Mouse (Mus musculus) left cerebral cortex, postnatal 4 days (tissue): ENCODE results near the gene Nhsl1. TPM values are rescaled to one million over a fixed set of nuclear protein-coding genes. Genes with fewer than 3 reads are reported as not detected.

Source experiments
- DNase-seq: peaks from one replicate; pipeline ENCODE4 v3.0.0-alpha.2; 2022
- intact Hi-C: fragments of 180-260 bp; cut with DNase I; formaldehyde crosslinking; loops from one replicate; pipeline ENCODE4 v1.15.1; 2025
- total RNA-seq, 2 experiments: library from RNA; stranded (reverse); gene quantifications; 2 replicates each; pipeline ENCODE4 v1.2.3; 2021

Gene Nhsl1
- 10 to 100 TPM; 27.5 to 27.9 TPM for total RNA-seq

DNA sequence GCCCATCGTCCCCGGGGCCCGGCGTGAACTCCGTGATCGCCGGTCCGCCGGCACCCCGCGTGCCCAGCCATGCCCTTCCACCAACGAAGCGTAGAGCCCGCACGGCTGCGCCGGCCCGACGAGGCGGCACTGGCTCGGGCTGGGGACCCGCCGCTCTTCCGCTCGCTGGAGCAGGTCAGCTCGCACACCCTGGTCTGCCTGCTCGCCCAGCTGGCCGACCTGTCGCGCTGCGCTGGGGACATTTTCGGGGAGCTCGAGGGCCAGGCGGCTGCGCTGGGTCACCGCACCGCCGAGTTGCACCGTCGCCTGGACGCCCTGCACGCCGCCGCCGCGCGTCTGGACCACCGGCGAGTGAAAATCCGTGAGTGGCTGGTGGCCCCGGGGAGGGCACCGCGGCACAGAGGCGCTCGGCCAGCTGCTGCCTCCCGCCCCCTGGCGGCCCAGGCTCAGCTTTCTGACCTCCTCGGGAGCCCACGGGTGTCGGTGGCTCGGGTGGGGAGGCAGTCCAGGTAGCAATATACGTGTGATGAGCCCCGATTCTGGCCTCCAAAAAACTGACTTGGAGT is at the start of gene Nhsl1:
TSS of gene Nhsl1 (plus strand) at position 70 of the 566 bp plus-strand sequence.
- peak; percentile 64 for DNase-seq
- intact Hi-C loops: no loop called here

DNA sequence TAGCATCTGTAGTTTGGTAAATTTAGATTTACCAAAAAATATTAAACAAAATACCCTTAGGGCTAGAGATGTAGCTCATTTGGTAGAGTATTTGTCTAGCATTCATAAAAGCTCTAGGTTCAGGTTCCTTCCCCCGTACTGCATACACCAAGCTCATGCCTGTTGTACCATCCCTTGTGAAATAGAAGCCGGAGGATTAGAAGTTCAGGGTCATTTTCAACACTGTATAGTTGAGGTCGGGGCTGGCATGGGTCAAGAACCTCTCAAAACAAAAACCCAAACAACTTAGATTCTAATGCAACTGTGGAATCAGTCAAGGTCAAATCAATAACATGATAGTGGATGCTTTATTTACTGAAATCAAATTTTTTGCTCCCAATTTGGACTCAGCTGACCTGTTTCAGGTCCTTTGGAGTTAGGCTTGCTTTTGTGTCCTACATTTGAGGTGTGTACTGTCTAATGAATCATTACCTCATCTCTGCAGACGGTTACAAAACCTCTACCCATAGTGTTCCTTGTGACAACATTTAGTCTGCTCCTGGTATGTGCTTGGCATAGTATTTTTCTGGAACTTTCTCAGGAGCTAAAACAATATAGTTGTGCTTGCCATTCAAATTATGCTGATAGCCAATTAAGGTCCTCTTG is 42.6 kb upstream of the Nhsl1 start:
- intact Hi-C loops: no loop called here

DNA sequence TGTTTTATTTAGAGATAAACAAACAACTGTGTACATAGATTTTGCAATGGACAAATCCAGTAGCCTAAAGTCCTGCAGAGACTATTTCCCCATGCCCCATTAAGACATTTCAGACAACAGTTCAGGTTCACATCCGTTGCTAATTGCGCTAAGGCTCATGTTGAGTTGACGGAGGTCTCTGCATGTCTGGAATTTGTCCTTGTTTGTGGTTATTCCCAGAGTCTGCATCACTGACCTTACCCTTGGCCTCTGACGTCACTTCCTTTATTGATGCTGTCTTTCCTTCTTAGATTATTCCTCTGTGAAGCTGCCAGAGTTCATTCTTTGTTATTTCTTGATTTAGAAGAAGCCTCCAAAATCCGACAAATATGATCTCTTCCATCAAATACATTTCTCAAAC is 34.8 kb upstream of the Nhsl1 start:
- intact Hi-C loops: no loop called here
- no peak for DNase-seq

More for the DNA sequence above, 42.6 kb upstream of the Nhsl1 start:
- DNase-seq: no peak

DNA sequence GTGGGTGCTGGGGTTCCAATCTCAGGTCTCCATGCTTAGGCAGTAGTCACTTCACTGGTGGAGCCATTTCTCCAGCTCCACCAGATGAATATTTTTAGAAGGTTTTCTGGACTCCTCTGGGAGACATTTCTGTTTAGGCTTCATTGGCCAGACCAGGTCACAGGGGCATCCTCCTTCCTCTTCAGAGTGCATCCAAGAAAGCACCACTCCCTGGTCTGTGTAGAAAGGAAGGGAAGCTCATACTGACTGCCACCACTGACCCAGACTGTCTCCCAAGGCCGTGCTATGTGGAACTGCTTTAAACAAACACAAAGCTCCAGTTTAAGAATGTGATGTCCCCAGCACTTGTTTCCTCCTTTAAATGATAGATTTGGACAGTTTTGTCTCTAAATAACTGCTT is 29.3 kb upstream of the Nhsl1 start:
- intact Hi-C loops: no loop called here

DNA sequence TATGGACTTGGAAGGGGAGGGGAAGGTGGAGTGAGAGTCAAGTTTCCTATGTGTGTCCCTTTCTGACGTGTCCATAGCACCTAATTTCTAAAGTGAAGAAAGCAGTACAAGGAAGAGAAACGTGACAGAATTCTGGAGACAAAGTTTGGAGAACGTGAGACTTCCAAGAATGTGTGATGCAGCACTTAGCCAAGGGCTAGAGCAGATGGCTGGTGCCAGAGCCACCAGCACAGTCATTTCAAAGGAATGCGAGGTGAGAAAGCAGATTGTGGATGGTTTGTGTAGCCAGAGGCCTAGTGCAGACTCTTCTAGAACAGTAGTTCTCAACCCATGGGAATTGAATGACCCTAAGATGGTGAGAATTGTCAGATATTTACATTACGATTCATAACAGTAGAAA is 13.7 kb upstream of the Nhsl1 start:
- DNase-seq: no peak

More for the DNA sequence above, 29.3 kb upstream of the Nhsl1 start:
- DNase-seq: no peak

DNA sequence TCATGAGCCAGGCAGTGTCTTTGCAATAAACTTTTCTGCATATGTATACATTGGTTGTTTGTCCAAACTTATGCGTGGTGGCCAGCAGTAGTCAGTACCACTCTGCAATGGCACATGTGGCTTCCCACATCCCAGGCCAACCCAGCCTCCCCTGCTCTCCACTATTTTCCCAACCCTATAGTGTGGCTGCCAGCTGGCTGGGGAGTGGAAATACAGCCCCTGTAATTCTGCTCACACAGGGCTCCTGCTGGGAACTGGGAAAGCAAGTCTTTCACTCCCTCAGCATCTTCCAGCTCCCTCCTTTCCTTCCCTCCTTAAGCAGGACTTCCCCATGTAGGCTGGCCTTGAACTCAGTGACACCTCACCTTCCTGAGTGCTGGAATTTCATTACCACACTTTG is 3.7 kb upstream of the Nhsl1 start:
- peak; percentile 62 for DNase-seq
- intact Hi-C loops: no loop called here

More for the DNA sequence above, 13.7 kb upstream of the Nhsl1 start:
- intact Hi-C loops: no loop called here

DNA sequence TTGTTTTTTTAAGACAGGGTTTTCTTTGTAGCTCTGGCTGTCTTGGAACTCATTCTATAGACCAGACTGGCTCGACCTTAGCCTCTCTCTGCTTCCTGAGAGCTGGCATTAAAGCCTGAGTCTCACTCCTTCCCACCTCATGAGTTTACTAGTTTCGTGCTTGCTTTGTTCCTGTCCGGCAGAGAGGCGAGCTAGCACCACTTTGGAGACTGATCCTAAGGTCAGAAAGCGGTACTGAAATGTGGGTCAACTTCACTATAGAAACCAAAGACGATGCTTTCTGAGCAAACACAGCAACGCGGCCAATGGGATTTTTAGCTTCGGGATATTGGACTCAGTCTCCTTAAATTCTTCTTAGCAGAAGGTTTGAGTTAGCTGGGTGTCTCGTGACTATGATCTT is 1.3 kb upstream of the Nhsl1 start:
- no peak for DNase-seq
- intact Hi-C loops: no loop called here

DNA sequence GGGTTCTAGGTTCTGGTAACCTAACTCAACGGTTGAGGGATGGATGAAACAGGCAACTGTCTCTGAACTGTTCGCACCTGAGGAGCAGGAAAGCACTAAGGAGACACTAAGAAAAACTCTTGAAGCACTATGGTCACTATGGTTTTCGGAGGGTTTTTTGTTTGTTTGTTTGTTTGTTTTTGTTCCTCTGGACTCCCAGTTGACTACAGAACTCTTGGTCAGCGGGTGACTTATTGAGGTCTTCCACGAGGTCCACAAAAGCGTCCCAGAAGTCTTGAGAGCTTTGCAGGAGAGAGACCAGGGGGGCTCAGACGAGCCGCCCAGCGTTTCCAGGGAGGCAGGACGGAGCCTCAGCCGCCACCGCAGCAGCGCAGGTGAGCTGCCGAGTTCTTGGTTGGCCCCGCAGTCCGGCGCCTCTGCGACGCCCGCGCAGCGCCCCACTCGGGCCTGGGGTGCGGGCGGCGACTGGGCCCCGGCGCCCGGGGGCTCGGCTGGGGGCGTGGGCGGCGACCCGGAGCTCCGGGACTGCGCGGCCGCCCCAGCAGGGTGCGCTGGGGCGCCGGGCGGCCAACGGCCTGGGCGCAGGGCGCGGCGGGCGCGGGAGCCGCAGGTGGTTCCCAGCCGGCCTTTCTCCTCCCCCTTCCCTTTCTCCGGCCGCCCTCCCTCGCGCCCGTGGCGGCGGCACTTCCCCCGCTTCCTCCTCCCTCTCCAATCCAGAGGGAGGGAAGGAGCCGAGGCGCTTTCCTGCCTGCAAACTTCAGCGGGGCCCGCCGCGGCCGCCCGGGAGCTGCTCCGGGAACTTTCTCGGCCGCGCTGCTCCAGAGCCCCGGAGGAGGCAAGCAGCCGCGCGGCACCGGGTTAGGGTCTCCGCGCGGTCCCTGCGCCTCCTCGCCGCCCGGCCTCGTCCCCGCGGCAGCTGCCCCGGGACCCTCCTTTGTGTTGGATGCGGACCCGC is 547 bp upstream of the Nhsl1 start:
- peak; percentile 65 for DNase-seq
- intact Hi-C loops: no loop called here

DNA sequence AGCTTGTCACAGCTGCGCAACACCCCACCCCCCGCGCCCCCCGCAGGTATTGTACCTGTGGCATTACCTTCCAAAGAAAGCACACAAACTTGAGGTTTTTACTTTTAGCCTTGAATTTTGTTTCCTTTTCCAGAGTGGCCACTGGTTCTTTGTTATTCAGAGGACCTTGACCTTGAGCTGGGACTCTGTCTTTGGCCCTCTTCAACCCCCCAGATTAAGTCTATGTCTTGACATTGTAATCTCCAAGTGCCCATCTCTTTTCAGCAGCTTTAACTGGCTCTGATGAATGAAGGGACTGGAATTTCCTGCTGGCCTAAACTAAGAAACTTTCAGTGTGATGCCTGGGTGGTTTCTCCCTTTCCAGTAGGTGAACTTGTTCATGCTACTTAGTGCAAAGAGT is 906 bp downstream of the Nhsl1 start:
- intact Hi-C loops: no loop called here
- DNase-seq: no peak

DNA sequence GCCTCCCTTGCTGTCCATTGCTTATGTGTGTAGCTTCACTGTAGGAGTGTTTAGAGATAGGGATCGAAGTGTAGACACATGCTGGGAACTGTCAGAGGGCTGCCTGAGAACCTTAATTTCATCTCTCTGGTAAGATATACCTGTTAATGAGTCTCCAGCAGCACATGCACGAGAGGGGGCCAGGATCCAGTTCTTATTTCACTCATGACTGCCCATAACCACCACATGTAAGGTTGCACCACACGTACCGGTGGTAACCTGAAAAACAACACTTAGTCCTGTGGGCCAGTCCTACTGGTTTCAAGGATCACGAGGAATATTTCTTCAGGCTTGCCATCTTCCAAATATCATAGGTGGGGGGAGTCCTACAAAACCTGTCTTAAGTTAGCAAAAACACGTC is 3.1 kb downstream of the Nhsl1 start:
- no peak for DNase-seq
- intact Hi-C loops: no loop called here

DNA sequence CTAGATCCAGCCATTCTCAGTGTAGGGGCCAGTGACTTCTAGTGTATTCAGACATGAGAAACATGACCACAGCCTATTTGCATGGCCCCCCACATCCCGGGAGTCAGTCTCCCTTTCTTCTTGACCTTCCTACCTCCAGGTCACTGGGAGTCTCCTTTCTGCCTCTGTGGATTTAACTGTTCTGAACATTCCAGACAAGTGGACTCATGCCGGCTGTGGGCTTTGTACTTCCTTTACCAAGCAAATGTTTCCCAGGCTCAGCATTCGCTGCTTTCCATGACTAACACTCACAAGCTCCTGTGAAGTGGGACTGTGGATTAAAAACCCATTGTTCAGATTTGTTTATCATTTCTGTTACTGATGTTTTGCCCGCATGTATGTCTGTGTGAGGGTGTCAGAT is 4.9 kb downstream of the Nhsl1 start:
- intact Hi-C loops: no loop called here
- no peak for DNase-seq

DNA sequence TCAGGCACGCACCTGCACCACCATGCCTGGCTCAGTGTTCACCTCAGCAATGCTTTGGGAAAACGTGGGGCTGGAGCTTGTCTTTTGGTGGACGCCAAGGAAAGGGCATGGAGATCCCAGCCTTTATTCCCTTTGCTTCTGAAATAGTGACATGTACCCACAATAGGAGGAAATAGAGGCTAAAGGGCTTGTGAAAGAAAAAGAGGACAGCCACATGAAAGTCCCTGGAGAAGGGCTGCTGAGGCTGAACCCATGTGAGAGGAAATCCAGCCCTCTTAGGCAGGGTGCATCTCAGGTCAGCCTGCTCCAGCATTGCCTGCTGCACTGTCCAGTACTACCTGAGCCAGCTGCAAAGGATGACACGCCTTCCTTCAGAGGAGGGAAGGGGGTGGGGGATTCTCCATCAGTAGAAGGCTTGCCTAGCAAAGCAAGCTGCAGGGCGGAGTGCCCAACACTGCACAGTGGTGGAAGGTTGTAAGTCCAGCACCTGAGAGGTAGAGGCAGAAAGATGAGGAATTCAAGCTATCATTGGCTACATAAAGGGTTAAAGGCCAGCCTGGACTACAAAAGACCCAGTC is 9.6 kb downstream of the Nhsl1 start:
- DNase-seq: no peak
- intact Hi-C loops: no loop called here

DNA sequence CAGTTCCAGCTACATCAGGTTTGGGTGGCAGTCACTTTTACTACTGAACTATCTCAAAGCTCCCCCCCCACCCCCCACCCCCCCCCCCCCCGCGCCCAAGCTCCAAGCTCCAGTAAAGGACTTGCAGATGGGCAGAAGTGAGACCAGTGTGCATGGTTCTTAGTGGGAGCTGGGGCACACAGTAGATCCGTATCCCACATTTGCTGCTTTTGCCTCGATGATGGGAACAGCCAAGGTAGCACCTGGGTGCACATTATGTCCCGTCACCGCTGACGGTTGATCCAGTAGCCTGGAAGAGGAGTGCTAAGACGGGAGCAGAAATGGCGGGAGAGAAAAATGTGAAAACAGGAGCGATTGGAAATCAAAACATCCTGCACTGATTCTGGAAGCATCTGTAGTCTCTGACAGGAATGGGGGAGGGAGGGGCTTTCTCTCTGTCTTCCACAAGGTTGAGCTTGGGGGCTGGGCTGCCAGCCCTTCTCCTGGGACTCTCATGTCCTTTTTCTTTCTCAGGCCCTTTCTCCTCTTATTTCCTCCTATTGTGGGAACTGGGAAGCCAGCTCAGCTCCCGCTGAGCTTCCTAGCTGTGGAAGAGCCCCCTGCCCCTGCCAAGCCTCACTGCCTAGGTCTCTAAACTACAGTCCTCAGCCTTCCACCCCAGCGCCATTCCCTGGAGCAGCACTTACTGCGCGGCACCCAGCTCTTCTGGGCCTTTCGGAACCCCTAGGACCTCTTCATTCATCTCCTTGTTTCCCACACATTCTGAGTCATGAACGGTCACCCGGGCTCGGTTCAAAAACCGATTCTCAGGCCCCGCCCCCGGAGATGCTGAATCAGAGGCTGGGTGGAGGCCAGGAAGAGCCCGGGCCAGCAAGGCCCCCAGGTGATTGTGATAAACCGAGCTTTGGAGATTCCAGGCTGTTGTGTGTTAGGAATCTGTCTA is 10.6 kb downstream of the Nhsl1 start:
- intact Hi-C loops: no loop called here
- peak; percentile 50 for DNase-seq

DNA sequence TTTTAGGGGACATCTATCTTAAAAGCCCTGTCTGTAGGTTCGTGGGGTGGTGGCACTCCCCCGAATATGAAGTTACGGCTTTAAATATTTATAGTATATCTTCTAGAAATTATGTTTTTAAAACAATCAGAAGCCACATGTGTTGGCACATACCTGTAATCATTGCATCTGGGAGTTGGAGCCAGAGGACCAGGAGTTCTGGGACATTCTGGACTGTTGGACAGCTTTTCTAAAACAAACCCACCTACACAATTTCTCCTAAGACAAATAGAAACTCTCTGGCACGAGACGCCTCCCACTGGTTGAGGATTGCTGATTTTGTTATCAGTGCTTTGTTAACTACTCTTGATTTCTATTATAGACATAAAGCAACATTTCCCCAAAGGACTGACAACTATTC is 11.7 kb downstream of the Nhsl1 start:
- no peak for DNase-seq
- intact Hi-C loops: no loop called here

DNA sequence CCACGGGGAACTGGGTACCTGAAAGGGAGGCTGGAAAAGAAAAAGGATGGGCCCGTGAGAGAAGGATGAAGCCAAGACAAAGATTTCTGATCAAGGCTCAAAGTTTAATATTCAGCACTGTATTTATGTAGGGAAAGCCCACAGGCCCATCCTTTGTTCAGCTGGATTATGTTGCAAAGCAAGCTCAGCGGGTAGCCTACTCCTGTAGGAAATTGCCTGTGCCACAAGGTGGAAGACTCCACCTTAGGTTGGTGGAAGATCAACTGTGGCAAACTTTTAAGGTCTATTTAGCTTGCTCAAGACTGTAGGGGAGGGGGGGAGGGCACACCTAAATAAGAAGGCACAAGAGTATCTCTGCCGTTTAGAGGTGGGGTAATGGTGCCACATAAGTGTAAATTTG is 14.8 kb downstream of the Nhsl1 start:
- DNase-seq: no peak
- intact Hi-C loops: no loop called here

DNA sequence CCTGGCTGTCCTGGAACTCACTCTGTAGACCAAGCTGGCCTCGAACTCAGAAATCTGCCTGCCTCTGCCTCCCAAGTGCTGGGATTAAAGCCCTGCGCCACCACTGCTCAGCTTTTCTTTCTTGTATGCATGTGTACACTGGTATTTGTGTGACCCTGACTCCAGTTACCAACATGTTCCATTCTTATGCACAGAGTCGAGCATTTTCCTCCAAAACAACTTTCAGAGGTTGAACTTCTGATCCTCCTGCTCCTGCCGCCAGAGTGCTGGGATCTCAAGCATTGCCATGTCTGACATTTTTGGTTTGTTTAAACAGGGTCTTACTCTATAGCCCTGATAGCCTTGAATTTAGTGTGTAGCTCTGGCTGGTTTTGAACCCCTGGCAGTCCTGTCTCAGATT is 15.4 kb downstream of the Nhsl1 start:
- intact Hi-C loops: no loop called here
- DNase-seq: no peak

DNA sequence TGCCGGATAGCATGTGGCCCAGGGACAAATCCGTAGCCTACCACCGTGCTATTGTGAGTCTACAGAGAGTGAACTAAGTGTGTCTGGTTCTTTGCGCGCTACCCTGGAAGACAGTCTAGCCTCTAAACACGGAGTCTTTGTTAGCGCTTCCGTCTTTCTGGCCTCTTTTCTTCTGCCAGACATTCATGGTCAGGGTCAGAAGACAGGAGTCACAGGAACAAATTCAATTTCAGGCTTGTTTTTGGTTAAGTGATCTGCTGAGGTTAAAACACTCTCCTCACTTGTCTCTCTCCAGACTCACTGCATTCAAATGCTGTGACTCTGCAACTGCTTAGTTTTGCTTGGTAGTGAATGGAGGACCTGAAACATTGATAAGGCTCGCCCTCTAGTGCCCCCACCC is 15.9 kb downstream of the Nhsl1 start:
- DNase-seq: no peak
- intact Hi-C loops: no loop called here

DNA sequence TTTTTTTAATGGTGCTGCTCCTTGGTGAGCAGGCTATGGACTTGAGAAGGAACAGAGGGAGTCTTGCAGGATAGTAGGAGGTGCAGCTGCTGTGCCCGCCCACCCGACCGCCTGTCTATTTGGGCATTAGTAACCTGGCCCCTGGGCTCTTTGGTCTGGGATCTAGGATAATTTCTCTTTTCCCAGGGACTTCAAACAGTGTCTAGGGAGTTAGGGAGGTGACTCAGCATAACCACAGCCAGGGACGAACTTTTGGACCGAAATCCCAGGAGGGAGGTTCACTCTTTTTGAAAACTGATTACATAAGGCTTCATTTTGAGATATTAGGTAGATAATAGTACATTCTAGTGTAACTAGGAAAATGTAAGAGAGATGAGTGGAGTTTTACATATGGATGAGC is 18.9 kb downstream of the Nhsl1 start:
- intact Hi-C loops: no loop called here
- DNase-seq: no peak

DNA sequence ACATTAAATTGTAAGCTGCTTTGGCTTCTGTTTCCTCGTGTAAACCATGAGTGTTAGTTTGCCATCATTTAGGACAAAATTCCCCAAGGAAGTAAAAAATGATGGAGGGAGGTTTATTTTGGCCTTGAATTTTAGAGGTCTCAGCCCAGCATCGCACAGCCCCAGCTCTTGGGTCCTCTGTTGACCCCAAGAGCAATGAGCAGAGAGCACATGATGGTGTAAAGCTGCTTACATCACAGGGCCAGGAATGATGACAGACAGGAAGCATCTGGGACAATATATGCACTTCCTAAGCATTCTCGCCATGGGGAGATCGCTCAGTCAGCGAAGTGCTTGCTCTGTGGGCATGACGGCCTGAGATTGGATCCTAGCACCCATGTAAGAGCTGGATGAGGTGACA is 20.6 kb downstream of the Nhsl1 start:
- DNase-seq: no peak
- intact Hi-C loops: no loop called here

DNA sequence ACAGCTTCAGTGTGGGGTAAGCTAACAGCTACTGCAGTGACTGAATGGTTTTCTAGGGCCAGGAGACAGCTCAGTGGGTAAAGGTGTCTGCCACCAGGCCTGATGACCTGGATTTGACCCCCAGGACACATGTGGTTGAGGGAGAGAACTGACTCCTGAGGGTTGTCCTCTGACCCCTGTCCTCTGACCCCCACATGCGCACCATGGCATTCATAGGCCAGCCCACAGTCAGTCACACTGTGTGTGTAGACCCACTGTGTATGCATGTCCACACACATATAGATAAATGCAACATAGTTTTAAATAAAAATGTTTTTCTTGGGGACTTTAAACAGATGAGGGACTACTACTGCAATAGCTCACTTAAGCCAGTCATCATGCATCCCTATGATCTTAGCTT is 22.1 kb downstream of the Nhsl1 start:
- intact Hi-C loops: no loop called here
- no peak for DNase-seq
